Mouse (Mus musculus) thymus, adult 2 months (tissue): ENCODE results near the gene Acsm2.

Experiments
- CTCF ChIP-seq: fragments of 200-500 bp; IDR thresholded peaks from 2 replicates; pipeline ENCODE4 v1.5.1; 2012; ENCODE audit warnings: mild to moderate bottlenecking, control low read depth, low read length, moderate library complexity, borderline replicate concordance; ENCODE audit not compliant: control insufficient read depth, poor library complexity, insufficient read depth; ENCODE audit errors: extremely low read depth
- POLR2A ChIP-seq: fragments of 200-500 bp; IDR thresholded peaks from 2 replicates; pipeline ENCODE4 v1.6.1; 2012; ENCODE audit warnings: mild to moderate bottlenecking, low read length, control low read depth, moderate library complexity; ENCODE audit not compliant: control insufficient read depth, poor library complexity, insufficient read depth; ENCODE audit errors: extremely low read depth

GRCm38 (mm10) chr7:119519654-119520053, 34.5 kb upstream of the Acsm2 start:
- peak; percentile 60; the same call in 1 of the 2 replicates for TF ChIP-seq CTCF
- TF ChIP-seq POLR2A = no peak
